Comparison of ENCODE assay signal across 8 mouse cellular contexts in genomic region chr9:109095137-109095982, GRCm38 (mm10). TPM values are rescaled to one million over a fixed set of nuclear protein-coding genes. Genes with fewer than 3 reads are reported as not detected.
DNase-seq lines count a peak whose midpoint lies in the region; ATAC-seq lines count a peak whose summit lies in the region.

Gene Plxnb1 (plus strand): TSS chr9:109095389.

- no peaks in the 10 kb centered on the region for H3K27me3 ChIP-seq in forebrain, embryonic 13.5 days
- no peaks in the 10 kb centered on the region for H3K27me3 ChIP-seq in lung, embryonic 15.5 days

- peaks cover 59% of the 10 kb centered on the region for H3K4me1 ChIP-seq in forebrain, embryonic 13.5 days
- H3K4me1 ChIP-seq in lung, embryonic 15.5 days: peaks cover 63% of the 10 kb centered on the region

- H3K9ac ChIP-seq in forebrain, embryonic 13.5 days: peak within 1 kb of the TSS; percentile 97
- peak within 1 kb of the TSS; percentile 95 for H3K9ac ChIP-seq in lung, embryonic 15.5 days

- WGBS in forebrain, embryonic 13.5 days: 0% methylated on average over 62 of the region's 102 CpGs
- WGBS in lung, embryonic 15.5 days: under 1% methylated on average over 98 of the region's 102 CpGs

- H3K36me3 ChIP-seq in forebrain, embryonic 13.5 days (ENCODE audit: poor library complexity, severe bottlenecking): peaks cover 40% of the 10 kb centered on the region
- H3K36me3 ChIP-seq in lung, embryonic 15.5 days: peaks cover 8% of the 10 kb centered on the region

- DNase-seq in ES-CJ7 (ENCODE audit: low read depth, low spot score): peak; percentile 73
- DNase-seq in brain, embryonic 18.5 days (ENCODE audit: low read depth, low spot score): peak; percentile 76
- DNase-seq in heart, postnatal 36 days: peak; percentile 65 to 73
- peak; percentile 56 for DNase-seq in layer of hippocampus, adult 9-11 months
- peak; percentile 77 for DNase-seq in ovary, adult 18-20 months (ENCODE audit: low spot score)
- peak; percentile 70 for DNase-seq in urinary bladder, postnatal 14 days (ENCODE audit: low spot score)

- ATAC-seq in forebrain, embryonic 13.5 days: peak; percentile 73
- peak; percentile 61 for ATAC-seq in lung, embryonic 15.5 days (ENCODE audit: borderline replicate concordance, extremely low read depth, low FRiP score, low TSS enrichment)

- intact Hi-C loops in heart, postnatal 36 days (cut with DNase I): no loop called here

- H3K9me3 ChIP-seq in forebrain, embryonic 13.5 days (replicated peaks): no peaks in the 10 kb centered on the region
- H3K9me3 ChIP-seq in lung, embryonic 15.5 days: no peaks in the 10 kb centered on the region

- H3K4me2 ChIP-seq in forebrain, embryonic 13.5 days: peak within 1 kb of the TSS; percentile 98
- H3K4me2 ChIP-seq in lung, embryonic 15.5 days: peak within 1 kb of the TSS; percentile 83

- H3K4me3 ChIP-seq in forebrain, embryonic 13.5 days: peak within 1 kb of the TSS; percentile 75
- H3K4me3 ChIP-seq in lung, embryonic 15.5 days: peak within 1 kb of the TSS; percentile 79

- peak within 1 kb of the TSS; percentile 100 for H3K27ac ChIP-seq in forebrain, embryonic 13.5 days
- H3K27ac ChIP-seq in lung, embryonic 15.5 days: peak within 1 kb of the TSS; percentile 99

RNA-seq across cellular contexts. Expression of gene Plxnb1, which starts in this region (rescaled TPM):
- 22.4 and 27.7 TPM in 2 replicates for polyA plus RNA-seq in forebrain, embryonic 13.5 days (2015; fragmentation: Nextera tagmentation; extraction: Ambion mirVana)
- total RNA-seq in heart, postnatal 36 days (2021): 10 to 100 TPM; 16.4 to 19.1 TPM
- polyA plus RNA-seq in lung, embryonic 15.5 days (2015; fragmentation: Nextera tagmentation; extraction: Ambion mirVana): 18.2 and 18.4 TPM in 2 replicates

Comparison
In these comparisons a context has a peak if more than half of its experiments do, and no peak if none do; other contexts are left out.
1. Peak in every context shown above with its lines: DNase-seq, ATAC-seq, H3K4me3 ChIP-seq and H3K27ac ChIP-seq.